Mouse (Mus musculus): ENCODE data around the gene Ppa2.

The Ppa2 gene

DNA sequence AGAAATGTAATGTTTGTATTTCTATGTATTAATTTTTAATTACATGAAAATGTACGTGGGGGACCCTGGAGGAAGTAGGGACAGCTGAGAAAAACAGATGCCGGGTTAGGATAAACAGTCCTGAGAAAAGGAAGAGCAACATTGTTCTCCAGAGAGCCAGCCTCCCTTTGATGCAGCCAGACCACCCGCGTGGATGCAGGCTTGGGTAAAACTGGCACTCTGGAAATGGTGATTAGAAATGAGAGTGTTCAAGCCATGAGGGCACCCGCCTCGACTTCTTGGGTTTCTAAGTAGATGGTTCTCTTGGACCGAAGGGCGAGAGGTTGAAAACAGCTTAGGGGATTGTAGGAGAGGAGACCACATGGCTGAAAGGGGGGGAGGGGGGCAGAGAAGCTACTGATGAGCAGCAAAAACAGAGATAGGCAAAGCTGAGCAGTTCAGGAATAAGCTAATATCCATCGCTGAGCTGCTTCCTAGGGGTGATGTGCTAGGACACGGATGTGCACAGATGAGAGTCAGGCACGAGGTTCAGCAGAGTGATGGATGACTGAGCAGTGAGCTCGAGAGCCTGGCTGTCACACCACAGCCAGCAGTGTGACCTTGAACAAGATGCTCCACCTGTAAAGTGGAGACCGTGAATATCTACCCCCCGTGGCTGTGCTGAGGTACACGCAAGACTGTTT is 21.4 kb downstream of the Ppa2 start:
- in situ Hi-C loops (cut with MboI), result loop anchor here (25.0 kb wide), 3 partner anchors 206 to 1881 kb away; partner anchors contain the start of genes Cenpe, Gstcd, Ints12 and Tet2

DNA sequence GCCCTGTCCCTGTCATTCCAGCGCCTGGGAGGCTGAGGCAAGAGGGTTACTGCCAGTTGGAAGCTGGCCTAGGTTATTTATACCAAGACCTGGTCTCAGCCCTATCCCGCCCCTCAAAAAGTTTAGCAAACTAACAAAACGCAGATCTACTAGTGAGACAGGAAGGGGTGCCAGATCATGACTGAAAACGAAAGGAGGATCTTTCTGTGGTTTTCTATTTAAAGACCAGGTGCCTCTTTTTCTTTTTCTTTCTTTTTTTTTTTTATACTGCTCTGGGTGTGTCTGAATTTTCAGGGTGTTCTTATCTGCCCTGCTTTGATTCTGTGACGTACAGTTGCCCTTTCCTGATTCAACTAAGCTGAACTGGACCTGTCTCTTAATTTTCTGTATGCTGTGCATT is 22.4 kb downstream of the Ppa2 start:
- in situ Hi-C loops (cut with MboI), result loop anchor here (25.0 kb wide), 3 partner anchors 205 to 1880 kb away; partner anchors contain the start of genes Cenpe, Gstcd, Ints12 and Tet2

GRCm38 (mm10) chr3:133333267-133334170 is 23.6 kb downstream of the Ppa2 start:
- in situ Hi-C loops (cut with MboI), result loop anchor here (25.0 kb wide), 3 partner anchors 204 to 1879 kb away; partner anchors contain the start of genes Cenpe, Gstcd, Ints12 and Tet2

DNA sequence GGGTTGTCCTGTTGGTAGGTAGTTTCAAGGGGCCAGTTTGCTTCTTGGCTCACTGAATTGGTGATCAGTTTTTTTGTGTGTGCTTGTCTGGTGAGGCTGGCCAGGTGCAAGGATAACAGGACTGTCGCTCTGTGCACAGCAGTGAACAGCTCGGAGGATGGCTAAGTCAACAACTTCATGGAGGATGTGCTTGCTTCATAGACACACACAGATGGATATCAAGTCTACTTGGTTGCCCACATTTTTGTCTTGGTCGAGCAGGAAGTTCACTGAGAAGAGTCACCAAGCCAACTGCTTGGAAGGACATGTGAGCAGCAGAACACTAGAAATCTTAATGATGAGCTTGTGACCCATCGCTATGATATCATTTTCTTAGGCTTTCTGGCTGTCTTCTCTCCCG is 24.8 kb downstream of the Ppa2 start:
- in situ Hi-C loops (cut with MboI), result loop anchor here (25.0 kb wide), 3 partner anchors 203 to 1878 kb away; partner anchors contain the start of genes Cenpe, Gstcd, Ints12 and Tet2

DNA sequence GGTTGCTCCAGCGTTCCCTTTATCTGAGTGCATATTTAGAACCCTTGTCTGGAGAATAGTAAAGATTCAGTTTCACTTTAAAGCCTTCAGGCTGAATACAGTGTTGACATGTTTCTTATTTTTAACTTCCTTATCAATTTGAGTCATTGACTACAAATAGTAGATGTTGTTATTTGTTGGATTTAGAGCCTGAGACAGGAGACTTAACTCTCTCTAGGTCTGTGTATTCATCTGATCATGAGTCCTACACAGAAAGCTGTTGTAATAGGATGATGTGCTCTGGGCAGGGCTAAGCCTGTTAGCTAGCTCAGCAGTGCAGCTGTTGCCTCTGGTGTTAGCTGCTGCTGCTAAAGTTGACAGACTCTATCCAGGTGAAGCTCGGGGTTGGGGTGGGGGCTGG is 25.3 kb downstream of the Ppa2 start:
- in situ Hi-C loops (cut with MboI), result loop anchor here (25.0 kb wide), 3 partner anchors 202 to 1877 kb away; partner anchors contain the start of genes Cenpe, Gstcd, Ints12 and Tet2

GRCm38 (mm10) chr3:133336400-133336799 is 26.5 kb downstream of the Ppa2 start:
- in situ Hi-C loops (cut with MboI), result loop anchor here (25.0 kb wide), 3 partner anchors 201 to 1876 kb away; partner anchors contain the start of genes Cenpe, Gstcd, Ints12 and Tet2

DNA sequence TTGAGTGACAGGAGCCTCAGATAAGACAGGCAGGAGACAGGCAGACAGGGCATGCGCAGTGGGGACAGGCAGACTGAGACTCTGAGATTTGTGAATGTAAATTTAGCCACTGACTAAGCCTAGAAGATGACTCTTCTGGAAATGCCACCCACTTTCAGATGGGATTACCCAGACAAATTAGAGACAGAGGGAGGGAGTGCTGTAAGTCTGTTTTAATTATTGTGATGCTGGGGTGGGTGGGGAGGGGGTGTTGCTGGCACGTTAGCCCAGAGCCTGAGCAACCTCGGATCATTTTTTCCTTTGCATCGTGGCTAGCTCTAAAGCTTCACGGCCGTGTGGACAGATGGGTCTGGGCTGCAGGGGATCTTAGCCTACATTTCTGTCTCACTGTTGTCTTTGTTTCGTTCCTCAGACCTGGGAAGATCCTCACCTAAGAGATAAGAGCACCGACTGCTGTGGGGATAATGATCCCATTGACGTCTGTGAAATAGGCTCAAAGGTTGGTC is 29.0 kb downstream of the Ppa2 start:
- in situ Hi-C loops (cut with MboI), result loop anchor here (25.0 kb wide), 3 partner anchors 198 to 1873 kb away; partner anchors contain the start of genes Cenpe, Gstcd, Ints12 and Tet2

- in situ Hi-C loops (cut with MboI), result loop anchor here (25.0 kb wide), 3 partner anchors 198 to 1873 kb away; partner anchors contain the start of genes Cenpe, Gstcd, Ints12 and Tet2
These were observed 29.5 kb downstream of the Ppa2 start for GRCm38 (mm10) chr3:133339411-133339823.

DNA sequence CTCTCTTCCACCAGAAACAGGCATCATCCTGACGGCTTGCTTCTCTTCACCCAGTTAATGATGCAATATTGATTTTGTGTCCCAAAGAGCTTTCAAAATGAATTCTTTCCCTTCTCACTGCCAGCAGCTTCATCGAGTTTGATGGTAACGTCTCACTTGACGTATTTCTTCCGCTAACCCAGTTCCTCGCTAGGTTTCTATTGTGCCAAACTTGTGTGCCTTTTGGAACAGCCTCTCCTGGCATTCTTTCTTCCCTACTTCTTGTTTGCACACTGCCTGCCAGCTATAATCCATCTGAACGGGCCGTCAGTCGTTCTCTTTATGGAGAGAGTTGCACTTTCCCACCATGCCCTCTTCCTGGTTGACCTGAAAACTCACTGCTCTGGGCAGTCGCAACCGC is 31.2 kb downstream of the Ppa2 start:
- in situ Hi-C loops (cut with MboI), result loop anchor here (25.0 kb wide), 3 partner anchors 196 to 1871 kb away; partner anchors contain the start of genes Cenpe, Gstcd, Ints12 and Tet2

GRCm38 (mm10) chr3:133347535-133347934 is 37.6 kb downstream of the Ppa2 start:
- in situ Hi-C loops (cut with MboI), result loop anchor here (25.0 kb wide), 3 partner anchors 190 to 1865 kb away; partner anchors contain the start of genes Cenpe, Gstcd, Ints12 and Tet2

DNA sequence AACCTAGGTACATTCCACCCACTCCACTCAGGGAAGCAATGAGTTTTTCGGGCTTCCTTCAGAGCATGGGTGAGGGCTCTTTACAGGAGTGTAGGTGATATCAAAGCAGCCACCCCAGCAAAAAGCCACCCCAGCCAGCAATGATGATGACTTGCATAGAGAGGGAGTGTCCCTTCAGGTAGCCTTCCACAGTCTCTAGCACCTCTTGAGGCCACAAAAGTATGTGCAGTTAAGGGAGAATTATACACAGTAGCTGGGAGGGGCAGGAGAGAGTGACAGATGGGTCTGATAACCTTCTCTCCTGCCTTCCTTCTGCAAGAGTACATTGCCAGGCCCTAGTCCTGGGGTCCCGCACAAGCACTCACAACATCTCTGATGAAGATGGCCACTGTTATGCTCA is 38.9 kb downstream of the Ppa2 start:
- in situ Hi-C loops (cut with MboI), result loop anchor here (25.0 kb wide), 3 partner anchors 188 to 1863 kb away; partner anchors contain the start of genes Cenpe, Gstcd, Ints12 and Tet2

DNA sequence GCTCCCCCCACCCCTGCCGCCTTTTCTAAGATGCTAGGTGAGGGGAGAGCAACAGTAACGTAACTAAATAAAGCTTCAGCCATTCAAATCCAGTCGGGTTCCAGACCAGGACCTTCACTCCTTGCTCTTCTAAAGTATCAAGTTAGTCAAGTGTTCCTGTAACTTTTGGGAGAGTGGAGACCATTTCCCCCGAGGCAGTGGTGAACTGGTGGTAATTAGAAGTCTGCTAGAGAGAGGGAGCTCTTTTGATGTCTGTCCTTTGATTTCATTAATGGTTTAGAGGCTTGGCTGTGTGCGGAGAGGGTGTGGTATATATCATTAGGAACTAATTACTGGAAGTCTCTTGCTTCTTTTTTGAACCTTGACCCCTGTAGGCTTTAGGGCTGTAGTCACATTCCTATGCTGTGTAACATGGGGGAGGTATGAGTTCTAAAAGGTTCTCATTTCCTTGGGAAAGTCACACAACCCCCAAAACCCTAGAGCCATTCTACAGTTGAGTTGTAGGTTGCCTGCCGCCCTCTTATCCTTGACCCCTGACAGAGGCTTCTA is 47.6 kb downstream of the Ppa2 start:
- in situ Hi-C loops (cut with MboI), result no loop called here

GRCm38 (mm10) chr3:133357977-133358376 is 48.1 kb downstream of the Ppa2 start:
- in situ Hi-C loops (cut with MboI), result no loop called here

GRCm38 (mm10) chr3:133361406-133361805 is 51.5 kb downstream of the Ppa2 start:
- in situ Hi-C loops (cut with MboI), result no loop called here

- in situ Hi-C loops (cut with MboI), result no loop called here
These were observed 54.2 kb downstream of the Ppa2 start for GRCm38 (mm10) chr3:133364138-133364537.

- in situ Hi-C loops (cut with MboI), result no loop called here
These were observed 56.2 kb downstream of the Ppa2 start for GRCm38 (mm10) chr3:133366096-133366495.

DNA sequence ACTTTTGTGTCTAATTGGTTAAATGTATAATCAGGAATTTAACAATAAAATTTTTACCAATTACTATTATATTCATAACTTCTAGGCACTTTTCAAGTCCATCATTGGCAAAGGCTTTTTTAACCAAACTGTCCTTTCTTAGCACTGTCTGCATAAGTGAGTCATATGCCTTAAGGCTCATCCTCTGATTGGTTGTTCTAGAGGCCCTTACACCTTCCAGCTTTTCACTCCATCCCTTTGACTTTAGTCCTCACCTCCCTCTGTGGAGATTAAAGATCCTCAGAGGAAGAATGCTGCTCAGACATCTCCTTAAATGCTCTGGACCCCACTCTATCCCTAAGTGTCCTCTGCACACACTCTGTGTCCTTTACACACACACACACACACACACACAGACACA is 68.3 kb downstream of the Ppa2 start:
- in situ Hi-C loops (cut with MboI), result no loop called here

GRCm38 (mm10) chr3:133379997-133380396 is 70.1 kb downstream of the Ppa2 start:
- in situ Hi-C loops (cut with MboI), result no loop called here

- in situ Hi-C loops (cut with MboI), result no loop called here
These were observed 71.6 kb downstream of the Ppa2 start for GRCm38 (mm10) chr3:133381519-133381918.

GRCm38 (mm10) chr3:133382147-133382546 is 72.2 kb downstream of the Ppa2 start:
- in situ Hi-C loops (cut with MboI), result no loop called here

DNA sequence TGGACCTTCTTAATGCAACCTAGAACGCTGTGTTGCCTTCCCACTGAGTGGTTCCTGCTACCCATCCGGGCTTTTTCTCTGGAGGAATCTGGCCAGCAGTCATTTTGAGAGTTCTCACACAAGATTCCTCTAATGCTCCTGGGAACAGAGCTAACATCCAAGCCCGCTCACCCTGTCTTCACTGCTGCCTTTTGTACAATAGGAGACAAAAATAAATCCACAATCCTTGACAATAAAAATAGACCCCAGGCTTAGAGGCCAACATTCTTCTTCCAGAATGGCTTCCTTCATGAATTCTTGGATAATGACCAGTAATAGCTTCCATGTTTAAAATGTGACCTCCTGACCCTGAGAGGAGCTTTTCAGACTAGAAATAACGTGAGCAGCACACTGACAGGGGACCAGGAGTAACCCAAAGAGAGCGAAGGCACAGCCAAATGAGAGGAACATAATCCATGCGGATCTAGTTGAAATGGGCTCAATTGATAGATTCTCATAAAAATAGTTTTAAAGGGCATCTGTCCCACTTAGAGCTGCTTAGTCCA is 74.3 kb downstream of the Ppa2 start:
- in situ Hi-C loops (cut with MboI), result no loop called here
